Mouse (Mus musculus) cerebellum, postnatal 25 days (tissue): ENCODE data around the gene Rps6kc1.
"Not testable (repeated sequence)": the region's sequence is repeated elsewhere in the genome, so short reads cannot be mapped to it uniquely, and the experiment has no call there.

Experiments used
- DNase-seq, 2 experiments: peaks; one replicate each; pipeline ENCODE4 v3.0.0; 2021; ENCODE audit warnings: mixed read lengths in 2 of 2

Rps6kc1 gene

GRCm38 (mm10) chr1:190911415-190912123, at the start of gene Rps6kc1:
Rps6kc1 (minus strand) TSS chr1:190911770.
- peak; percentile 87 to 92 for DNase-seq

GRCm38 (mm10) chr1:190958821-190959220, 47.3 kb upstream of the Rps6kc1 start:
- DNase-seq, result no peak

GRCm38 (mm10) chr1:190953009-190953408, 41.4 kb upstream of the Rps6kc1 start:
- DNase-seq, result no peak

GRCm38 (mm10) chr1:190951014-190951413, 39.4 kb upstream of the Rps6kc1 start:
- DNase-seq, result no peak

- peak; percentile 69 to 76 for DNase-seq
These were observed 37.3 kb upstream of the Rps6kc1 start for GRCm38 (mm10) chr1:190948846-190949245.

- DNase-seq, result peak; percentile 40 to 65
These were observed 36.9 kb upstream of the Rps6kc1 start for GRCm38 (mm10) chr1:190948439-190948838.

- DNase-seq, result no peak
These were observed 36.4 kb upstream of the Rps6kc1 start for GRCm38 (mm10) chr1:190947986-190948385.

GRCm38 (mm10) chr1:190944109-190944760, 32.7 kb upstream of the Rps6kc1 start:
- DNase-seq, result peak; percentile 82 to 90

- DNase-seq, result peak; percentile 71 to 79
These were observed 28.2 kb upstream of the Rps6kc1 start for GRCm38 (mm10) chr1:190939803-190940202.

GRCm38 (mm10) chr1:190930181-190930580, 18.6 kb upstream of the Rps6kc1 start:
- DNase-seq, result no peak

- DNase-seq, result peak; percentile 36 to 69
These were observed 17.6 kb upstream of the Rps6kc1 start for GRCm38 (mm10) chr1:190929010-190929695.

- DNase-seq, result peak; percentile 99
These were observed 16.9 kb upstream of the Rps6kc1 start for GRCm38 (mm10) chr1:190928370-190929009.

GRCm38 (mm10) chr1:190927751-190928369, 16.3 kb upstream of the Rps6kc1 start:
- no peak for DNase-seq

GRCm38 (mm10) chr1:190927311-190927710, 15.7 kb upstream of the Rps6kc1 start:
- DNase-seq, result no peak

GRCm38 (mm10) chr1:190924812-190925211, 13.2 kb upstream of the Rps6kc1 start, which contains the start of gene Angel2:
Angel2 (plus strand) TSS chr1:190925112.
- DNase-seq, result not testable (repeated sequence)

GRCm38 (mm10) chr1:190919725-190920469, 8.3 kb upstream of the Rps6kc1 start:
- no peak for DNase-seq

- DNase-seq, result no peak
These were observed 7.4 kb upstream of the Rps6kc1 start for GRCm38 (mm10) chr1:190918938-190919337.

- no peak for DNase-seq
These were observed 1.1 kb upstream of the Rps6kc1 start for GRCm38 (mm10) chr1:190912623-190913022.

- no peak for DNase-seq
These were observed 734 bp downstream of the Rps6kc1 start for GRCm38 (mm10) chr1:190910836-190911235.

GRCm38 (mm10) chr1:190904714-190905113, 6.9 kb downstream of the Rps6kc1 start:
- no peak for DNase-seq

GRCm38 (mm10) chr1:190904136-190904535, 7.4 kb downstream of the Rps6kc1 start:
- no peak for DNase-seq

GRCm38 (mm10) chr1:190901082-190901481, 10.5 kb downstream of the Rps6kc1 start:
- DNase-seq, result no peak
